ENCODE assay signal across 8 mouse cellular contexts in the genomic region with DNA sequence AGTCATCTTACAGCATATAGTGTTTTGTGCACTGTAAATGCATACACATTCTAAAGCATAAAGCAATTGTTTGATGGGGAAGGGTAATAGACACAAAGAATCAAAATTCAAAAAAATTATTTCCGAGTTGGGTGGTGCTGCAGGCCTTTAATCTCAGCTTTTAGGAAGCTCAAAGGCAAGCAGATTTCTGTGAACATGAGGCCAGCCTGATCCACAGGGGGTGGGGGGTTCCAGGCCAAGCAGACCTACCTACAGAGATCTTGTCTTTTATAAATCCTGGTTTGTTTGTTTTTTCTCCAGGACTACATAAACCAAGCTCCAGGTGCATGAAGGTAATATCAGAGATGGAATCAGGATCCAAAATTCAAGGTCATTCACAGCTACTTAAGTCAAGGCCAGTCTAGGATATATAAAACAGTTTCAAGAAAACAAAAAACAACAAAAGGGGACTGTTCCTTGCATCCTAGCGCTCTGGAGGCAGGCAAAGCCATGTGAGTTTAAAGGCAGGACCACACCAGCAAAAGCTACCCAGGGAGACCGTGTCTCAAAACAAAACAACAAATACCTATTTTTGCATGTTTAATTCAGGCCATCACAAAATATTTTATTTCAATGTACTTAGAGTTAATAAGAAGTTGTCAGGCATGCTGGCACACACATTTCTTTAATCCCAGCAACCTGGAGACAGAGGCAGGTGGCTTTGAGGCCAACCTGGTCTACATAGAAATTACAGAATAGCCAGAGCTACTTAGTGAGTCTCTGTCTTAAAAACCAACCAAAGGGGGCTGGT. TPM values are rescaled to one million over a fixed set of nuclear protein-coding genes. Genes with fewer than 3 reads are reported as not detected.
DNase-seq lines count a peak whose midpoint lies in the region; ATAC-seq and TF ChIP-seq lines count a peak whose summit lies in the region.

No protein-coding gene starts in this region.

- H3K4me2 ChIP-seq in hindbrain, embryonic 13.5 days: no peak overlapping the region
- H3K4me2 ChIP-seq in midbrain, embryonic 13.5 days (replicated peaks): no peak overlapping the region

- no peaks in the 10 kb centered on the region for H3K9me3 ChIP-seq in hindbrain, embryonic 13.5 days
- no peaks in the 10 kb centered on the region for H3K9me3 ChIP-seq in midbrain, embryonic 13.5 days

- no peak overlapping the region for H3K4me3 ChIP-seq in layer of hippocampus, adult 2 months
- no peak overlapping the region for H3K4me3 ChIP-seq in hindbrain, embryonic 13.5 days
- no peak overlapping the region for H3K4me3 ChIP-seq in midbrain, embryonic 13.5 days (replicated peaks)

- DNase-seq in cerebellum, adult 9-10 months: peak; percentile 70
- no peak for DNase-seq in layer of hippocampus, adult 2 months (ENCODE audit: low spot score in 2 of 2)
- no peak for DNase-seq in layer of hippocampus, postnatal 14 days (ENCODE audit: low spot score in 2 of 2)
- no peak for DNase-seq in layer of hippocampus, adult 11-12 months (ENCODE audit: low spot score)
- no peak for DNase-seq in MN1 (ENCODE audit: low spot score)

- WGBS in hindbrain, embryonic 13.5 days: 93% methylated on average over 3 of the region's 3 CpGs
- WGBS in midbrain, embryonic 13.5 days: 90% methylated on average over 3 of the region's 3 CpGs

- no peaks in the 10 kb centered on the region for H3K27me3 ChIP-seq in hindbrain, embryonic 13.5 days
- H3K27me3 ChIP-seq in midbrain, embryonic 13.5 days: no peaks in the 10 kb centered on the region

- H3K36me3 ChIP-seq in hindbrain, embryonic 13.5 days: peaks cover 17% of the 10 kb centered on the region
- H3K36me3 ChIP-seq in midbrain, embryonic 13.5 days: peaks cover 13% of the 10 kb centered on the region; the same call in 1 of the 2 replicates

- ATAC-seq in cerebellum, adult (ENCODE audit: insufficient number of reproducible peaks, low FRiP score, low TSS enrichment): no peak
- no peak for ATAC-seq in hindbrain, embryonic 13.5 days (ENCODE audit: low FRiP score)
- ATAC-seq in midbrain, embryonic 13.5 days: no peak

- H3K27ac ChIP-seq in layer of hippocampus, adult 2 months: peak overlapping the region; percentile 74
- H3K27ac ChIP-seq in hindbrain, embryonic 13.5 days: peak overlapping the region; percentile 68
- H3K27ac ChIP-seq in midbrain, embryonic 13.5 days: peak overlapping the region; percentile 73

- peaks cover 23% of the 10 kb centered on the region for H3K4me1 ChIP-seq in hindbrain, embryonic 13.5 days (replicated peaks)
- H3K4me1 ChIP-seq in midbrain, embryonic 13.5 days (replicated peaks): peaks cover 24% of the 10 kb centered on the region

- no peak overlapping the region for H3K9ac ChIP-seq in hindbrain, embryonic 13.5 days
- H3K9ac ChIP-seq in midbrain, embryonic 13.5 days (replicated peaks): no peak overlapping the region

- TF ChIP-seq CTCF in layer of hippocampus, adult 2 months (conservative IDR thresholded peaks at IDR 0.05): no peak

RNA-seq across cellular contexts. Expression of gene H3f3b, which starts 2.5 kb away (rescaled TPM):
- 100 to 1,000 TPM; 285 to 322 TPM for total RNA-seq in layer of hippocampus, adult 2 months (2021)
- total RNA-seq in layer of hippocampus, postnatal 14 days (2021): 100 to 1,000 TPM; 338 to 355 TPM
- 2,444 and 2,571 TPM in 2 replicates for polyA plus RNA-seq in hindbrain, embryonic 13.5 days (2015; fragmentation: Nextera tagmentation; extraction: Ambion mirVana)
- 2,611 and 2,977 TPM in 2 replicates for polyA plus RNA-seq in midbrain, embryonic 13.5 days (2015; fragmentation: Nextera tagmentation; extraction: Ambion mirVana)

RNA-seq across cellular contexts. Expression of gene Unk, which starts 4.9 kb away (rescaled TPM):
- total RNA-seq in layer of hippocampus, adult 2 months (2021): 10 to 100 TPM; 26.3 to 30.8 TPM
- total RNA-seq in layer of hippocampus, postnatal 14 days (2021): 10 to 100 TPM; 22.0 to 25.3 TPM
- 33.8 and 37.1 TPM in 2 replicates for polyA plus RNA-seq in hindbrain, embryonic 13.5 days (2015; fragmentation: Nextera tagmentation; extraction: Ambion mirVana)
- polyA plus RNA-seq in midbrain, embryonic 13.5 days (2015; fragmentation: Nextera tagmentation; extraction: Ambion mirVana): 41.1 and 43.7 TPM in 2 replicates

RNA-seq across cellular contexts. Expression of gene Galk1, which starts 12.7 kb away (rescaled TPM):
- total RNA-seq in layer of hippocampus, adult 2 months (2021): 10 to 100 TPM; 13.3 to 13.5 TPM
- 10 to 100 TPM; 14.6 to 16.9 TPM for total RNA-seq in layer of hippocampus, postnatal 14 days (2021)
- polyA plus RNA-seq in hindbrain, embryonic 13.5 days (2015; fragmentation: Nextera tagmentation; extraction: Ambion mirVana): 64.3 and 65.5 TPM in 2 replicates
- 49.2 and 58.9 TPM in 2 replicates for polyA plus RNA-seq in midbrain, embryonic 13.5 days (2015; fragmentation: Nextera tagmentation; extraction: Ambion mirVana)

RNA-seq across cellular contexts. Expression of gene Itgb4, which starts 50.7 kb away (rescaled TPM):
- total RNA-seq in layer of hippocampus, adult 2 months (2021): 1 to 10 TPM; 6.4 to 6.6 TPM
- total RNA-seq in layer of hippocampus, postnatal 14 days (2021): 1 to 10 TPM; 1.4 to 2.2 TPM
- 0.88 and 1.3 TPM in 2 replicates for polyA plus RNA-seq in hindbrain, embryonic 13.5 days (2015; fragmentation: Nextera tagmentation; extraction: Ambion mirVana)
- 0.15 and 0.43 TPM in 2 replicates for polyA plus RNA-seq in midbrain, embryonic 13.5 days (2015; fragmentation: Nextera tagmentation; extraction: Ambion mirVana)

RNA-seq across cellular contexts. Expression of gene Unc13d, which starts 52.5 kb away (rescaled TPM):
- 1 to 10 TPM; 1.3 to 2.1 TPM for total RNA-seq in layer of hippocampus, adult 2 months (2021)
- 1 to 10 TPM; 1.3 to 2.1 TPM for total RNA-seq in layer of hippocampus, postnatal 14 days (2021)
- polyA plus RNA-seq in hindbrain, embryonic 13.5 days (2015; fragmentation: Nextera tagmentation; extraction: Ambion mirVana): 1.5 and 2.0 TPM in 2 replicates
- 1.2 TPM in 2 replicates for polyA plus RNA-seq in midbrain, embryonic 13.5 days (2015; fragmentation: Nextera tagmentation; extraction: Ambion mirVana)
